Mouse (Mus musculus) kidney, adult 9 months (tissue): Measurements from ENCODE around the gene Sgpl1.

Source experiments
- DNase-seq: peaks from one replicate; pipeline ENCODE4 v3.0.0; 2022

Sgpl1 gene

GRCm38 (mm10) chr10:61080227-61080930 lies 67.1 kb downstream of the Sgpl1 start:
- DNase-seq = peak; percentile 65

- DNase-seq = no peak
Observed at GRCm38 (mm10) chr10:61075607-61076006, 71.9 kb downstream of the Sgpl1 start.

- DNase-seq = no peak
Observed at GRCm38 (mm10) chr10:61074643-61075042, 72.9 kb downstream of the Sgpl1 start.

- peak; percentile 65 for DNase-seq
Observed at GRCm38 (mm10) chr10:61072324-61072723, 75.2 kb downstream of the Sgpl1 start.

- DNase-seq = no peak
Observed at GRCm38 (mm10) chr10:61069248-61069647, 78.3 kb downstream of the Sgpl1 start.

GRCm38 (mm10) chr10:61068436-61069192 lies 78.9 kb downstream of the Sgpl1 start:
- DNase-seq = peak; percentile 65

GRCm38 (mm10) chr10:61065287-61066005 lies 82.1 kb downstream of the Sgpl1 start:
- no peak for DNase-seq

- DNase-seq = no peak
Observed at GRCm38 (mm10) chr10:61064635-61065034, 82.9 kb downstream of the Sgpl1 start.

- DNase-seq = no peak
Observed at GRCm38 (mm10) chr10:61063271-61063864, 84.1 kb downstream of the Sgpl1 start.

- peak; percentile 46 for DNase-seq
Observed at GRCm38 (mm10) chr10:61059543-61060110, 87.9 kb downstream of the Sgpl1 start.

- no peak for DNase-seq
Observed at GRCm38 (mm10) chr10:61059101-61059500, 88.4 kb downstream of the Sgpl1 start.

GRCm38 (mm10) chr10:61056661-61057060 lies 90.8 kb downstream of the Sgpl1 start:
- DNase-seq = no peak

GRCm38 (mm10) chr10:61051993-61052613 lies 95.4 kb downstream of the Sgpl1 start:
- DNase-seq = peak; percentile 68
